Mouse (Mus musculus): ENCODE data around the gene Popdc2. TPM values are rescaled to one million over a fixed set of nuclear protein-coding genes. Genes with fewer than 3 reads are reported as not detected.

Popdc2 gene
- polyA plus RNA-seq, 1 experiment from 2014 or later, result 0.51 TPM

DNA sequence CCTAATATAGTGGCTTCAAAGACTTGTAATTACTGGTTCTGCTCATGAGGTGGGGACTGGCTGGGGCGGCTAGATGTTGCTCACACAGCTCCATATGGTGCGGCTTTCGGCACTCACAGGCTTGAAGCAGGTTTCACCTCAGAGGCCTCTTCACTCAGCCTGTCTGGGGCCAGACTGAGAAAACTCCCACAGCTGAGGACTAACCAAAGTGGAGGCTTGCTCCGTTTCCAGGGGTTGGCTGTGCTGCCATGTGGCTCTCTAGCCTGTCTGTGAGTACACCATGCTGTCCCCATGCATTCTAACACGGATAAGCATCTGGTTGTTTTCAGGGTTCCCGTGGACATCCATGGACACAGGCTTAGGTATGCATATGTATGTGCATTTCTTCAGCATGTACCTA lies 16.6 kb downstream of the Popdc2 start:
- Histone ChIP-seq H3K27me3 (replicated peaks; ENCODE audit: control insufficient read depth, insufficient read depth, low read length) (no peaks in the 10 kb centered on the region), H3K4me2 (ENCODE audit: low read length) (no peak overlapping the region), H3K4me3 (replicated peaks; ENCODE audit: low read length) (no peak overlapping the region), H3K9me3 (ENCODE audit: control insufficient read depth, low read length) (no peaks in the 10 kb centered on the region), H3K4me1 (replicated peaks; ENCODE audit: control insufficient read depth, insufficient read depth, low read length) (peaks cover 12% of the 10 kb centered on the region), H3K27ac (ENCODE audit: low read length) (no peak overlapping the region), H3K36me3 (ENCODE audit: control insufficient read depth, insufficient read depth) (no peaks in the 10 kb centered on the region), H3K9ac (replicated peaks; ENCODE audit: low read depth, low read length) (no peak overlapping the region)
- 83% methylated on average over 6 of the region's 6 CpGs for WGBS
- ATAC-seq, result no peak

GRCm38 (mm10) chr16:38379088-38379487 lies 17.1 kb downstream of the Popdc2 start:
- Histone ChIP-seq H3K9ac (replicated peaks; ENCODE audit: low read depth, low read length) (no peak overlapping the region), H3K4me3 (replicated peaks; ENCODE audit: low read length) (no peak overlapping the region)

GRCm38 (mm10) chr16:38379493-38379892 lies 17.5 kb downstream of the Popdc2 start:
- Histone ChIP-seq H3K4me3 (replicated peaks; ENCODE audit: low read length) (no peak overlapping the region), H3K27ac (ENCODE audit: low read length) (no peak overlapping the region), H3K36me3 (ENCODE audit: control insufficient read depth, insufficient read depth) (no peaks in the 10 kb centered on the region), H3K4me1 (replicated peaks; ENCODE audit: control insufficient read depth, insufficient read depth, low read length) (peaks cover 12% of the 10 kb centered on the region), H3K9me3 (ENCODE audit: control insufficient read depth, low read length) (no peaks in the 10 kb centered on the region), H3K27me3 (replicated peaks; ENCODE audit: control insufficient read depth, insufficient read depth, low read length) (no peaks in the 10 kb centered on the region), H3K4me2 (ENCODE audit: low read length) (no peak overlapping the region), H3K9ac (replicated peaks; ENCODE audit: low read depth, low read length) (no peak overlapping the region)
- no peak for ATAC-seq
- 51% methylated on average over 3 of the region's 3 CpGs for whole genome bisulfite sequencing

More at GRCm38 (mm10) chr16:38379088-38379487, 17.1 kb downstream of the Popdc2 start:
- no peak overlapping the region for H3K4me2 ChIP-seq (ENCODE audit: low read length)
- no peaks in the 10 kb centered on the region for H3K27me3 ChIP-seq (replicated peaks; ENCODE audit: control insufficient read depth, insufficient read depth, low read length)
- H3K9me3 ChIP-seq (ENCODE audit: control insufficient read depth, low read length), result no peaks in the 10 kb centered on the region
- H3K4me1 ChIP-seq (replicated peaks; ENCODE audit: control insufficient read depth, insufficient read depth, low read length), result peaks cover 12% of the 10 kb centered on the region
- no peak for ATAC-seq
- WGBS, result 61% methylated on average over 6 of the region's 6 CpGs
- no peak overlapping the region for H3K27ac ChIP-seq (ENCODE audit: low read length)
- H3K36me3 ChIP-seq (ENCODE audit: control insufficient read depth, insufficient read depth), result no peaks in the 10 kb centered on the region

- no peaks in the 10 kb centered on the region for H3K27me3 ChIP-seq (replicated peaks; ENCODE audit: control insufficient read depth, insufficient read depth, low read length)
- 95% methylated on average over 3 of the region's 3 CpGs for WGBS
- ATAC-seq, result no peak
These were observed 17.9 kb downstream of the Popdc2 start for GRCm38 (mm10) chr16:38379926-38380325.

GRCm38 (mm10) chr16:38383683-38384082 lies 21.7 kb downstream of the Popdc2 start:
- Histone ChIP-seq H3K27ac (ENCODE audit: low read length) (no peak overlapping the region), H3K4me3 (replicated peaks; ENCODE audit: low read length) (no peak overlapping the region), H3K9me3 (ENCODE audit: control insufficient read depth, low read length) (no peaks in the 10 kb centered on the region), H3K27me3 (replicated peaks; ENCODE audit: control insufficient read depth, insufficient read depth, low read length) (no peaks in the 10 kb centered on the region), H3K4me2 (ENCODE audit: low read length) (no peak overlapping the region), H3K9ac (replicated peaks; ENCODE audit: low read depth, low read length) (no peak overlapping the region), H3K4me1 (replicated peaks; ENCODE audit: control insufficient read depth, insufficient read depth, low read length) (no peaks in the 10 kb centered on the region), H3K36me3 (ENCODE audit: control insufficient read depth, insufficient read depth) (no peaks in the 10 kb centered on the region)
- WGBS, result 88% methylated on average over 2 of the region's 2 CpGs
- ATAC-seq, result no peak

More at GRCm38 (mm10) chr16:38379926-38380325, 17.9 kb downstream of the Popdc2 start:
- peaks cover 12% of the 10 kb centered on the region for H3K4me1 ChIP-seq (replicated peaks; ENCODE audit: control insufficient read depth, insufficient read depth, low read length)
- H3K4me2 ChIP-seq (ENCODE audit: low read length), result no peak overlapping the region
- no peak overlapping the region for H3K9ac ChIP-seq (replicated peaks; ENCODE audit: low read depth, low read length)
- H3K9me3 ChIP-seq (ENCODE audit: control insufficient read depth, low read length), result no peaks in the 10 kb centered on the region
- no peaks in the 10 kb centered on the region for H3K36me3 ChIP-seq (ENCODE audit: control insufficient read depth, insufficient read depth)
- H3K27ac ChIP-seq (ENCODE audit: low read length), result no peak overlapping the region
- no peak overlapping the region for H3K4me3 ChIP-seq (replicated peaks; ENCODE audit: low read length)

GRCm38 (mm10) chr16:38385184-38385634 lies 23.2 kb downstream of the Popdc2 start:
- no peaks in the 10 kb centered on the region for H3K27me3 ChIP-seq (replicated peaks; ENCODE audit: control insufficient read depth, insufficient read depth, low read length)
- H3K9me3 ChIP-seq (ENCODE audit: control insufficient read depth, low read length), result no peaks in the 10 kb centered on the region
- ATAC-seq, result no peak
- no peaks in the 10 kb centered on the region for H3K4me1 ChIP-seq (replicated peaks; ENCODE audit: control insufficient read depth, insufficient read depth, low read length)
- H3K36me3 ChIP-seq (ENCODE audit: control insufficient read depth, insufficient read depth), result no peaks in the 10 kb centered on the region
- H3K4me3 ChIP-seq (replicated peaks; ENCODE audit: low read length), result no peak overlapping the region
- H3K4me2 ChIP-seq (ENCODE audit: low read length), result no peak overlapping the region
- H3K27ac ChIP-seq (ENCODE audit: low read length), result no peak overlapping the region
- WGBS, result 86% methylated on average over 6 of the region's 6 CpGs
- H3K9ac ChIP-seq (replicated peaks; ENCODE audit: low read depth, low read length), result no peak overlapping the region

DNA sequence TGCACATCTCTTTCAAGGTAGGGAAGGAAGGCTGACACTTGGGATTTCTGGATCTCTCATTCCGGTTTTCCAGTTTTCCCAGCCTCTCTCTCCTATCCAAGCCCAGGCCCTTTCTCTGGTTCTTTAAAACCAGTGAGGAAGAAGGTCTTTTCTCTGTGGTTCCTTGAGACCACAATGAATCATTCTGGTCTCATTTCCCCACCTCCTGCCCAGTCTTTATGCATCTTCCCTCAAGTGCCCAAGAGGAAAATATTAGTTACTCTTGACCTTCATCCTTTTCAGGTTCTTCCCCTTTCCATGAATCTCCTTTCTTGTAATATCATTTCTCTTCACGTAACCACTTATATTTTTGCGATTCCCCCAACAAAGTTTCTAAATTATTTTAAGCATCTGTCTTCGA lies 23.7 kb downstream of the Popdc2 start:
- no peak for ATAC-seq
- Histone ChIP-seq H3K9ac (replicated peaks; ENCODE audit: low read depth, low read length) (no peak overlapping the region), H3K4me3 (replicated peaks; ENCODE audit: low read length) (no peak overlapping the region), H3K36me3 (ENCODE audit: control insufficient read depth, insufficient read depth) (no peaks in the 10 kb centered on the region), H3K27ac (ENCODE audit: low read length) (no peak overlapping the region), H3K4me1 (replicated peaks; ENCODE audit: control insufficient read depth, insufficient read depth, low read length) (no peaks in the 10 kb centered on the region), H3K27me3 (replicated peaks; ENCODE audit: control insufficient read depth, insufficient read depth, low read length) (no peaks in the 10 kb centered on the region), H3K4me2 (ENCODE audit: low read length) (no peak overlapping the region), H3K9me3 (ENCODE audit: control insufficient read depth, low read length) (no peaks in the 10 kb centered on the region)
- 93% methylated on average over 4 of the region's 4 CpGs for WGBS

DNA sequence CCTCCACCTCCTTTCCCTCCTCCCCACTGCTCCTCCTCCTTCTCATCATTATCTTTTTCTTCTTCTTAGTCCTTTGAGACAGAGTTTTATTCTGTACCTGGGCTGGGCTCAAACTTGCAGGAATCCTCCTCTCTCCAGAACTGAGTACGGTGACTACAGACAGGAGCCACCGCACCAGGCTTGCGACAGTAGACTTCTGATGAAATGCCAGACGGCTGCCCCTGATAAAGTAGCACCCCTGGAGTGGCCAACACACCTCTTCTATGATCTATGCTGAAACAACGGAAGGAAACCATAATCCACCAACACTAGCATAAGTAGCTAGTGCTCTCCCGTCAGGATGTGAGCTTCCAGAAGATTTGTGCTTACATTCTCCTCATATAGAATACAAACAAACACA lies 25.4 kb downstream of the Popdc2 start:
- no peaks in the 10 kb centered on the region for H3K9me3 ChIP-seq (ENCODE audit: control insufficient read depth, low read length)
- no peak overlapping the region for H3K9ac ChIP-seq (replicated peaks; ENCODE audit: low read depth, low read length)
- no peak overlapping the region for H3K4me3 ChIP-seq (replicated peaks; ENCODE audit: low read length)
- H3K27me3 ChIP-seq (replicated peaks; ENCODE audit: control insufficient read depth, insufficient read depth, low read length), result no peaks in the 10 kb centered on the region
- no peak overlapping the region for H3K27ac ChIP-seq (ENCODE audit: low read length)
- no peaks in the 10 kb centered on the region for H3K36me3 ChIP-seq (ENCODE audit: control insufficient read depth, insufficient read depth)
- H3K4me1 ChIP-seq (replicated peaks; ENCODE audit: control insufficient read depth, insufficient read depth, low read length), result no peaks in the 10 kb centered on the region
- H3K4me2 ChIP-seq (ENCODE audit: low read length), result no peak overlapping the region
- WGBS, result 92% methylated on average over 6 of the region's 6 CpGs
- ATAC-seq, result no peak

GRCm38 (mm10) chr16:38388757-38389156 lies 26.7 kb downstream of the Popdc2 start:
- Histone ChIP-seq H3K27me3 (replicated peaks; ENCODE audit: control insufficient read depth, insufficient read depth, low read length) (no peaks in the 10 kb centered on the region), H3K27ac (ENCODE audit: low read length) (no peak overlapping the region), H3K9ac (replicated peaks; ENCODE audit: low read depth, low read length) (no peak overlapping the region), H3K9me3 (ENCODE audit: control insufficient read depth, low read length) (no peaks in the 10 kb centered on the region), H3K4me1 (replicated peaks; ENCODE audit: control insufficient read depth, insufficient read depth, low read length) (no peaks in the 10 kb centered on the region), H3K4me2 (ENCODE audit: low read length) (no peak overlapping the region), H3K36me3 (ENCODE audit: control insufficient read depth, insufficient read depth) (no peaks in the 10 kb centered on the region), H3K4me3 (replicated peaks; ENCODE audit: low read length) (no peak overlapping the region)
- no peak for ATAC-seq
- WGBS, result 79% methylated on average over 6 of the region's 6 CpGs

GRCm38 (mm10) chr16:38389284-38389893 lies 27.4 kb downstream of the Popdc2 start:
- H3K27ac ChIP-seq (ENCODE audit: low read length), result no peak overlapping the region
- H3K27me3 ChIP-seq (replicated peaks; ENCODE audit: control insufficient read depth, insufficient read depth, low read length), result no peaks in the 10 kb centered on the region
- no peak overlapping the region for H3K4me2 ChIP-seq (ENCODE audit: low read length)
- 87% methylated on average over 8 of the region's 8 CpGs for WGBS
- no peaks in the 10 kb centered on the region for H3K4me1 ChIP-seq (replicated peaks; ENCODE audit: control insufficient read depth, insufficient read depth, low read length)
- ATAC-seq, result no peak
- no peaks in the 10 kb centered on the region for H3K9me3 ChIP-seq (ENCODE audit: control insufficient read depth, low read length)
- no peaks in the 10 kb centered on the region for H3K36me3 ChIP-seq (ENCODE audit: control insufficient read depth, insufficient read depth)
- no peak overlapping the region for H3K9ac ChIP-seq (replicated peaks; ENCODE audit: low read depth, low read length)
- H3K4me3 ChIP-seq (replicated peaks; ENCODE audit: low read length), result no peak overlapping the region
